Mouse (Mus musculus) kidney, postnatal 4 days (tissue): Measurements from ENCODE around the gene Slc1a2.

Source experiments
- DNase-seq, 2 experiments: peaks; one replicate each; pipeline ENCODE4 v3.0.0; 2021; ENCODE audit warnings: mixed read lengths in 2 of 2

Slc1a2 gene

DNA sequence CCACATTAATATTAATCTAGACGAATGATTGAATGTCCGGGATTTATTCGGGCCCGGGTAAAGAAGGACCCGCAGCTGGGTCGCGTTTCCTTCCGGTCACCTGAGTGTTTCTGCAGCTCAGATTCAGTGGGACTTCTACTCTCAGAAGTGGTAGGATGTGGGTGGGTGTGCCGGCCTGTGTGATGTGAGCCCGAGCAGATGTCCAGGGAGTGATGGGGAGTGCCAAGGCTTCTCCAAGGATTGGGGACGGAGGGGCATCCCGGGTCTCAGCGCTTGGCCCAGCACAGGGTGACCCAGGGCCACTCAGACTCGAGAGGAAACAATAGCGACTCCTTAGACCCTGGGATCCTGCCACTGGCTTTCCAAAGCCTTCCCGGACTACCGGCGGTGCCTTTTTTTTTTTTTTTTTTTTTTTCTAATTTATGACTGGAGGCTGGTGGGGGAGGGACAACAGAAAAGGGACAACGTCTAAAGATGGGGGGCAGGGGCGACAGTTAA is at the start of gene Slc1a2:
Gene Slc1a2, plus strand, starts transcription at position 497 of the 498 bp plus-strand sequence.
- peak; percentile 17 to 38 for DNase-seq

DNA sequence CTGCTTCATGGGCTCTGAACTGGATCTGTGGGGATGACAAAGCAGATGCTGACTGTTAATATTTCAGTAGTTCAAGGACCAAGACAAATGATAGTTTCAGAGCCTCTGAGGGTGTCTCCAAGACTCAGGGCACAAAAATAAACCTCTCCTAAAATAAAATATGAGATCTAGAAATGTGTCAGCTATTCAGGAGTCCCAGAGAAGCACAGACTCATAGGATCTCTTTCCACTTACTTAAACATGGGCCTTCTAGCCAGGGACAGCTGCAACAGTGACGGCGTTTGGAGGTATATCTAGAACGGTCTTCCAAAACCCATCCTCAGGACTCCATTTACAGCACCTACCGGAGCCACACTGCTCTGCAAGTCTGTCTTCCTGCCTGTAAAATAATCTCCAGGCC is 48.0 kb upstream of the Slc1a2 start:
- DNase-seq = no peak

DNA sequence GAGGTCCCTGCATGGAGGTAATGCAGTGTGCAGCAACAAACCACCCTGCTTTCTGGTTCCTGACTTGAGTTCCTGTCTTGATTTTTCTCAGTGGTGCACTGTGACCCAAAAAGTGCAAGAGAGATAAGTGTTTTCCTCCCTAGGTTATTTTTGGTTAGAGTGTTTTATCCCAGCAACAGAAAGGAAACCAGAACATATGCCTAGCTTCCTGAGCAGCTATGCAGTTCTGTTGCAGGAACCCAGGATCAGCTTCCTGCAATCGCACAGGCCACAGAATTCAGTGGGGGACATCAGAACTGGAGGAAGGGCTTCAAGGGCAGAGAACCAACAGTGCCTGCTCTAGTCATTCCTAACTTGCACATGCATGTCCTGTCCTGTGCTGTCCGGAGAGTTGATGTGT is 41.8 kb upstream of the Slc1a2 start:
- DNase-seq = no peak

DNA sequence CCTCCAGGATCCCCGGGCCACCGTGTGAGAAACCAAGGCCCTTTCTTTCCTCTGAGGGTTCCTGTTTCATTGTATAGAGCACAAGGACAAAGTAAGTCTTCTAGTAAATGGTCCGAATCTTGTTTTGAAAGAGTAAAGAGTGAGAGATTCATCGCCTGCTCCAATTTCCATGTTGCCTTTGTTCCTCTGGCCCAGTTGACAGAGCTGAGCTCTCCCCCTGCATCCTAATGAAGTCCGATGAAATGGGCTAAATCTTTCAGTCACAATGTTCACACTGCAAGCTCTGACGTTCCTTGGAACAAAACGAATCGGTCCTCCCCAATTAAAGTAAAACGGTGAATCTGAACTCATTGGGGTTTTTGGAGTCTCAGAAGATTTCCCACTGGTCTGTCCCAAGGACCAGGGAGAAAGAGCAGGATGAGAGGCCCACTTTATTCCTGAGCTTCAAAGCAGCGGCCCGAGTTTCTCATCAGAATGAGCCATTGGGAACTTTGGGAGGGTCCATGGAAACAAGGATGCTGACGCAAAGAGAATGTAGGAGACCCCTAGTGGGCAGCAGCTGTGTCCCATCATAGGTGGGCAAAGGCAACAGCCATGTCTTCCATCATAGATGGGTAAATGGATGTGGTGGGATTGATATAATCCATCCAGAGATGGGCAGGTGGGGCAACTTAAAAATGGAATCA is 37.6 kb upstream of the Slc1a2 start:
- DNase-seq = no peak

DNA sequence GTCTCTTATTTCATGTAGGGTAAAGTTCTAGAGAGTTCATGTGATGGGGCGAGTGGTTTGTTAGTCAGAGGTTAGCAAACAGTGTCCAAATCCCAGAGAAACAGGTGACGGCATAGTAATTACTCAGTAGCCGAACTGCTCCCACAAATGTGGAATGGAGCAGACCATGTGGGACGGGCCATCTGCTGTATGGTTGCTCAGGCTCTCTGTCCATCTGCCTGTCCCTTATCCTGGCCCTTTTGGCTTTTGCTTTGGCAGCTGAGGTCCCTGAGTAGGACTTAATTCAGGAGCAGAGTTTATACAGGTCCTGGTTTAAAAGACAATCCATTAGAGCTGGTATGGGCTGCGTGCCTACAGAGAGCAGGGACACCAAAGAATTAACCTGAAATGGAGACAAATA is 36.3 kb upstream of the Slc1a2 start:
- DNase-seq = no peak

DNA sequence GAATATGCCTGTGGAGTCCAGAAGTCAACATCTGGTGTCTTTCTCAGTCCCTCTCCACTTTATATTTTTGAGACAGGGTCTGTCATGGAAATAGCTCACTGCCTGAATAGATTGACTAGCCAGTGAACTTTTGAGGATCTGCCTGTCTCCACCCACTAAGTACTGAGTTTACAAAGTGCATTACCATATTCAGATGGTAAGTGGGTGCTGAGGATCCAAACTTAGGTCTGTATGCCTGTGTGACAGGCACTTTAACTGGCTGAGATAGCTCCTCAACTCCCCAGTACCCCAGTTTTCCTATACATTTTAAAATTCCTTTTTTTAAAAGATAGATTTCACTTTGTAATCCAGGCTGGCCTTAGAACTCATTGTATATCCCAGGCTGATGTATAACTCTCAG is 35.5 kb upstream of the Slc1a2 start:
- no peak for DNase-seq

DNA sequence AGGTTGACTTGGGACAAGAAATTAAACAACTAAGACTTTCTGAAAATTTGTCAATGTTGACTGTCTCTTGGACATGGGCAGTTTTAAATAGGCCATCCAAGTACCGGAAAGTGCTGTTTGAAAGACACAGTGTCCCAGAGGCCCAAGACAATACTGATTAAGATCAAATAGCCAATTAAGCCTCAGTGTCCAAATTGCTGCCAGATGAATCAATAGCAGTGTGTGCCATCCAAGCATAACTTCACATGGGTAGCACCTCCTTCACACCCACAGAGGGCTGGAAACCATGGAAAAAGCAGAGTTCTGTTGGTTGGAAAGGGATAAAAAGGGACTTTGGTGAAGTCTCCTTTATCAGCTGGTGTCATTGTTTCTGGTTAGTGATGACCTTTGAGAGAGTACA is 33.9 kb upstream of the Slc1a2 start:
- DNase-seq = no peak

DNA sequence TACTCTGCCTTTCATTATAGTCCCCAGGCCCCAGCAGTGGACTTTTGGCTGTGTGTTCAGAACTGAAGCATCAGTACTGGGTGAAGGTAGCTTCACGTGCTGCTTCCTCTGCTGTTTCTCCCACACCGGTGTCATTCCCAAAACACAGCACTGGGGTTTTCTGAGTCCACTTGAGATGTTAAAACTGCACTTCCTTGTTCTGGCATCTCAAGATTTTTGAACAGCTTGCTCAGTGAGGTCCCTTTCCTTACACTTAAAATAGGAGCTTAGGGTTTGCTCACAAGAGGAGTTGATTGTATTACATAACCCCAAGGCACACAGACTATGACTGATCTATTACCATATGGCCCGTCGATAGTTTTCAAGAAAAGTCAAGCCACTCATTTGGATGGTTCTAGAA is 26.1 kb upstream of the Slc1a2 start:
- DNase-seq = no peak

DNA sequence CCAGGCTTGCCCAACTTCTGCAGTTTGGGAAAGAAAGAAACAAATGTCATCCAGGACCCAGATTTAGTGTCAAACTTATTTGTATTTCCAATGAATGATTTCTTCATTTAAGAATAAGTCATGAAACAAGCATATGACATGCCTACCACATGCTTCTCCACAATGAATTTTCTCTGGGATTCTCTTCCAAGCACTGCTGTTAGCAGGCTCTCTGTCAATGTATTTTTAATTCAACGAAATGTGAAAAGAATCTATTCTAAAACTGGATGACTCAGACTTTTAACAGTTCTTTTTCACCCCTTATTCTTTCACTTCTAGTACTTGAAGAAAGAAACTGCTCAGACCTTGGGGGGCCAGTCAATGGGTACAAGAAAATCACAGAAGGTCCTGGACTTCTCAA is 24.4 kb upstream of the Slc1a2 start:
- DNase-seq = no peak

DNA sequence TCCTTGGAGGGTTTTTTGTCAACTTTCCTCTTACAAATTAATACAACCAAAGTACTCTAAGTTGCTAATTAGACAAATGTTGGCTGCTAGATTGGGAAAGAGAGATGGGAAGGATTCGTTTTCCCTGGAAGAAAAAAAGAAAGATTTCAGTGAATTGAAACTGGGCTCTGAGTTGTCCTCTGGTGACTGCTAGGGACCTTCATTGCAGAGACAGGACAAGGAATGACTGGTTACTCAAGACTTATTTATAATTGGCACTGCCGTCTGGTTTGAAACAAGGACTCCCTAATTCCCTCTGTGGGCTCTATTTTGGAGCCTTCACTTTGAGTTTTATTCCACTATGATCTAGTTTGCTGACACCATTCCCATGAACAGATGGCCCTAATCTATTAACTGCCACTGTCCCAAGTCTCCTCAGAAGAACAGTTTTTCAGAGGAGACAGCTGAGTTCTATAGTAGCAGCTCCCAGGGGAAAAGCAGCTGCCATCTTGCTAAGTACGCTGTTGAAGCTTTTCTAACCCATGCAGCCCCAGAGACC is 22.9 kb upstream of the Slc1a2 start:
- no peak for DNase-seq

DNA sequence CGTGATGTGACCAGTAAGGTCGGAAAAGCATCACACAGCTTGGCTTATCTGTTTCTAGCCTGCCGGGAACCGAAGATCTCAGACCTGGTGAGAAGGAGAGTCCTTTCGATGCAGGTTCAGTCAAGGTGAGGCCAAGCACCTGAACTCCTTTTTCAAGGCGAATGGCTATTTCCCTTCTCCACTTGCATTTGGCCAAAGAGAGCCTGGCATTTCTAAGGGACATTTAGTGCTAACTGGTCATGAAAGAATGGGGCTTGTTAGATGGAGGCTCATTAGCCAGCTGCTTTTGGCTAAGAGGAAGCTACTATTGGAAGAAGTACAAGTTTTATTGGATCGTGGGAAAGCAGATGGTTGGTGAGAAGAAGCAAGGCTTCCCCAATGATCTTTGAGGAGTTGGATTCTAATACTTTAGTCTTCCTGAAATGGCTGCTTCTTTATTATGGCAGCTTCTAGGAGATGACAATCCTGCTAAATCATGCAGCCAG is 22.3 kb upstream of the Slc1a2 start:
- DNase-seq = no peak

DNA sequence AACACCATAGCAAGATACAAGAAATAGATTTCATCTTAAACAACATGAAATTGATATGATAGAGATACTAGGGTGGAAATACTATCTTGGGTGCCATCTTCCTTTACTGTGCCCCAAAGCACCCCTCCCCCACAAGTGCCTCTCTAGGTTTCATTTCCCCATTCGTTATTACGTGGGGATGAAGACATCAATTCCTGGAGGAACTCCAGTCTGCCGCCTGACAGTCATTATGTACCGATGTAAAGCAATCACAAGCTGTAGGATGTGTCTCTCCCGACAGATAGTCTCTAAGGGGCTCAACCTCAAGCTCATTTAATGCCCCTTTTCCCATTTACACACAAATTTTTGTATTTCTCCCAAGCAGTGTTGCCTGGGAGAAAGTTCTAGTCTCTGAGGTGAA is 20.3 kb upstream of the Slc1a2 start:
- DNase-seq = no peak

DNA sequence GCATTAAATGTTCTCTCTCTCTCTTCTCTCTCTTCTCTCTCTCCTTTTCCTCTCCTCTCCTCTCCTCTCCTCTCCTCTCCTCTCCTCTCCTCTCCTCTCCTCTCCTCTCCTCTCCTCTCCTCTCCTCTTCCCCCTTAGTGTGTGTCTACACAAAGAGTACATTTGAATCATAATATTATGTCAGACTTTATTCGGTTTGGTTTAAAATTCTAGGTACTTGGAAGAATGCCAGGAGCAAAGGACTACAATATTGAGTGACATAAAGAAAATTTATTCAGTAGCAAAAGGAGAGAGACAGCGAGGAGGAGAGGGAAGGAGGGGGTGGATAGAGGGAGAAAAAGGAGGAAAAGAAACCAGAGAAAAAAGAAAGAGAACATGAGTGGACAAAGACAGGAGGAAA is 19.8 kb upstream of the Slc1a2 start:
- no peak for DNase-seq

DNA sequence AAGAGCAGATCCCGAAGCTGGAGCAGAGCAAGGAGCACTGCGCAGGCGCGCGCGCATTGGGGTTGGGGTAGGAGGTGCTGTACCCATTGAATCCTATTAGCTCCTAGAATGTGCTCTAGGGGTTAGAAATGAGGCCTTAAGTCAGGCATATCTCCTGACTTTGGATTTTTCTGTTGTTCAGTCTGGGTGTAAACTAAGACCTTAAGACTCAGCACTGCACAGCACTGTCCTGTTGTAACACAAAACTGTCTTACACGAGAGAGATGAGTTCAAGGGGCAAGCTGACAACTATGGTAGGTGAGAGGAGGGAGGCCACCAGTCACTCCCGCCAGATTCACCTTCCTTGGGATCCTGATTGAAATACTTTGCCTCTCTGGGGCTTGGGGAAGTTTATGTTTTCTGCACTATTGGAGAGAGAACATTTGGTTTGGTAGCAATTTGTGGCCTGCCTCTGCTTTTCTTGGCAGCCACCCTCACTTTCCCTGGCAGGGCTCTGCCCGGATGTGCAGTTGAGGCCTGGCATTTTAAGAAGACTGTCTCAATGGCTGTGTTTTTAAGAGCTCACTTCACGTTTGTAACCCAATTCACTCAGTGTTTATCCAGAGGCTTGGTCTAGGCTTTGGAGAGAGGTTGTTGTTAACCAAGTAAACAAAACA is 9.5 kb upstream of the Slc1a2 start:
- no peak for DNase-seq

DNA sequence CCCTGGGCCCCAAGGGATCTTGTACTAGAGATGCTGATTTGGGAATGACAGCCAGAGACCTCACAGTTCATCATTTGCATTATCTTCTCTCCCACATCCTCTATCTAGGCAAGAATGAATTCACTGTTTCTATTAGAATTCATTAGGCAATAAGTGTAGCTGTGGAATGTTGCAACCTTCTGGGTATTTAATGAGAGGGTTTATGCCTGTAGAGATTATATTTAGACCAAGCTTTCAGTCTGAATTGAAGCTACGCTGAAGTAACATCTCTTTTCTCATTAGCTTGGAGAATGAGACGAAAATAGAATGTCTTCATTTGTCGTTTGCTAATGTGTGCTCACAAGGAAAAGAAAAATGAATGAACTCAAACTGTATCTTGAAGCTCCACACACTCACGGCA is 8.1 kb upstream of the Slc1a2 start:
- no peak for DNase-seq

DNA sequence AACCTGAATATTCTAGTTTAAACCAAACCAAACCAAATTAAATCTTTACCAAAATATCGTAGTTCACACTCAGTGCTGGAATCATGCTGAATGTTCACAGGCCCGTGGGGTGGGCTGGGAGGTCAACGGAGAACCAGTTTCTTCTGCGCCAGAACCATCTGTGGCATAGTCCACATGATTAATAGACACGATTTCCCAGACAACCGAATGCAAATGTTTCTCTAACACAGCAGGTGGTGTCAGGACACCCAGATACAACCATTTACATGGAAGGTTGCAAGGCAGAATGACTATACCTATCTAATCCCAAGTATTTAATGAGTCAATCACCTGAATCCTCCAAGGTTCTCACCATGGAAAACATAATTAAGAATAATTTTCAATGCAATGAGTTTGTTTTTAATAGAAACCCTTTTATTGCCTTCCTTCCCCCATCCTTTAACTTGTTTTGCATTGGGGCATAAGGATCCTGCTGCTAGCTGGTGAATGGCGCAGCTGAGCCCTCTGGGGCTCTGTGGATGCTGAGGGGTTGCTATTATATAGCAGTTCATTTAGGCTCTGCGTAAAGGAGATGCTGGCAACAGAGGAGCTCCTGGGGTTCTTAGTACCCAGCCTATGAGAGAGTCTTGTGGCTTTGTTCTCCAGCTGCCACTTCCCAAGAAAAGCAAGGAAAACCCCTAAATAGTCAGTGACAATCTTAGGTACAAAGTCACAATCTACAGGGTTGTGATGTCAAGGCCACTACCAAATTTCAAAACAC is 2.3 kb upstream of the Slc1a2 start:
- DNase-seq = no peak

DNA sequence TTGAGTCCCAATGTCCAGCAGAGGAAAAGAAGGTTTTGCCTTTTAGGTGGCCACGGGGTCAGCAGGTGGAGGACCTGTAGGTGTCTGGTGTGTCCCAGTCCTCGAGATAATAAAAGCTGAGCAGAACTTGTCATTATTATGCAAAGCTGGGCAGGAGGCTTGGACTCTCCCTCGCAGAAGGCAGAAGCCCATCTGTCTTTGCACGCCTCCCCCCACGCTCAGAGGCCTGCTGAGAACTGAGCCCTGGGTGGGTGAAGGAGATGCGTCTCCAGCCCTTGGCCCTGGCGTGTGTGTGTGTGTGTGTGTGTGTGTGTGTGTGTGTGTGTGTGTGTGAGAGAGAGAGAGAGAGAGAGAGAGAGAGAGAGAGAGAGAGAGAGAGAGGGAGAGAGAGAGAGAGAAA is 733 bp upstream of the Slc1a2 start:
- no peak for DNase-seq

DNA sequence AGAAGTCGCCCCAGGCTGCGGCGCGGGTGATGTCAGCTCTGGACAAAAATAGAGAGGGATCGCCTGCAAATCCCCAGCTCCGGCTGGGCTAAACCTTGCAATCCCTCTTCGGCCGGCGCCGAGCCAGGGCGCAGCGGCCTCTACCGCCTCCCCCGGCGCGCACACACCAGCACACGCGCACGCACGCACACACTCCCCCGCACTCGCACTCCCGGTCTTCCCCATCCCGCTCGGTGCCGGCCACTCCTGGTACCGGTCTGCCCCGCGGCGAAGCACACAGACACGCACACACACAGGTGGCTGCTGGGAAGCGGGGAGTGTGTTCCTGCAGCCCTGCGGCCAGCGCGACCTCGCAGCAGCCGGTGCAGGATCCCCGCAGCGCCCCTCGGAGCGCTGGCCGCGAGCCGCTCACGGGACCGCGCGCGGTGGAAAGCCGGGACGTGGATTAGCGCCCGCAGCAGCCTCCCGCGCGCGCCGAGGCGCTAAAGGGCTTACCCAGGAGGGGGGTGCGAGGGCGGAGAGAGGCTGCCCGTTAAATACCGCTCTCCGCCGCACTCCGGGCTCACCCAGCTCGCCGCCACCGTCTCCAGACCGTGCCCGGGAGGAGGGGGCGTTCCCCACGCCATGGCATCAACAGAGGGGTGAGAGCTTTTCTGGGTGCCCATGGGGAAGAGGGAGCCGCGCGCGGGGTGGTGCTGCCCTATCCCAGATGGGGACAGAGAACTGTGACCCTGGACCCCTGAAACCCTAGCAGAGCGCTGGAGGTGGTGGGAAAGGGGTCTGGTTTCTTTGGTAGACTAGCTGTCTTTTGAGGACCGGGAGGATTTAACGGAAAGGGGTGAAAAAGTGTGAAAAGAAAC is 432 bp downstream of the Slc1a2 start:
- peak; percentile 64 to 76 for DNase-seq

DNA sequence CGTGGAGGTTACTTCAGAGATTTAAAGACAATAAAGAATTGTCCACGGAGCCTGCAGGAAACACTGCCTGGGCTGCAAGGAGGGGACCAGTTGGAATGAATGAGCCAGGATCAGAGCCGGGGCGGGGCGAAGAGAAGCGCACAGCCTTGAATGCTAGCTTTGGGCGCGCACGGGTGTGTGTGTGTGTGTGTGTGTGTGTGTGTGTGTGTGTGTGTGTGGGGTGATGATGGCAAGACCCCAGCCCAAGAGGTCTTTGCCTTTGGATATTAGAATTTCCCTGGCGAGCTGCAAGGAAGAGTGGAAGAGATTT is 1.0 kb downstream of the Slc1a2 start:
- peak; percentile 38 to 47 for DNase-seq

DNA sequence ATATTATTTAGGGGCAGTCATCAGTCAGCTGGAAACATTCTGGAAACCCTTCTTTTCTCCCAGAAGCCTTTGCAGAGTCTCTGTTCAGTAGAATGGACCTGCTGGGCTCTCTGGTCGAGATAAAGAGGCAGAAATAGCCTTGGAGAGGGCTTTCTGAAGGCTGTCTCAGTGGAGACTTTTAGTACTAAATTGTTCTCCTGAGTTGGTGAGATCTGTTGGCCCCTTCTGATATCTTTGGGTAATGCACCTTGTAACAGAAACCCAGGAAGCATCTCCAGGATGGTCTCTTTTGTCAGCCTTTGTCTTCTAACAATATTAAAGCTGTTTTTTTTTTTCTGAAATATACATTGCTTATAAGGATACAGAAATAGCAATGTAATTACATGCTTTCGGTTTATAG is 2.6 kb downstream of the Slc1a2 start:
- no peak for DNase-seq

DNA sequence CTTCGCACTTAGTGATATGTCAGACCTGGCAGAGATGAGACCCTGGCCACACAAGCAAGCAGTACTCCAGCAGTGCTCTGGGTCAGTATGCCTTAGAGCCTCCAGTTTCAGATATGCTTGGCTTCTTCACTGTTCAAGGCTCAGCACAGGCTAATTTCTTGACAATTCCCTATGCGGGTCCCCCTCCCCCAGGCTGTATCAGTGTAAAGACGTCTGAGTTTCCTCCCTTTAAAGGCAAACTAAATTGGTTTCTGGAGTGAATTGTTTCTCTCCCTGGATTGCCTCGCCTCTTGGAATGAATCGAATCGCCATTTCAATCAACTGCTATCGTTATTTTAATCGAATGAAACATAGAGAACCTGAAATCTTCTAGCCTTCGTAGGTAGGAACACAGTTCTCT is 4.5 kb downstream of the Slc1a2 start:
- DNase-seq = no peak

DNA sequence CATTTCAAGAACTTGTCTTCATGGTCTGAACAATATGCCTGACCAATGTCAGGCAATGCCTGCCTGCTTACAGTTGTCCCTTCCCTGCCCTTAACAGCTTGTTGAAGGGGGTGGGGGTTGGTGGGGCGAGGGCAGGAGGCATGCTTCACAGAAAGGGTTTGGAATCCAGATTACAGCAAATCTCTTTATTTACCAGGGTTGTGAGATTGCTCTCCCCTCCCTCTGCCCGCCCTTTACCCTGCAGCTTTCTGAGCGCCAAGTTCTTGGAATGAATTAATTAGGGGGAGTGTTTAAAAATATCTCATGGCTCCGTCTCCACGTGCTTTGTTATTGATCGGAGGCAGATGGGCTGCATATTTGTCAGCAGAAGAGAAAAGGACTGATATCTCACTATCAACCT is 4.9 kb downstream of the Slc1a2 start:
- no peak for DNase-seq

DNA sequence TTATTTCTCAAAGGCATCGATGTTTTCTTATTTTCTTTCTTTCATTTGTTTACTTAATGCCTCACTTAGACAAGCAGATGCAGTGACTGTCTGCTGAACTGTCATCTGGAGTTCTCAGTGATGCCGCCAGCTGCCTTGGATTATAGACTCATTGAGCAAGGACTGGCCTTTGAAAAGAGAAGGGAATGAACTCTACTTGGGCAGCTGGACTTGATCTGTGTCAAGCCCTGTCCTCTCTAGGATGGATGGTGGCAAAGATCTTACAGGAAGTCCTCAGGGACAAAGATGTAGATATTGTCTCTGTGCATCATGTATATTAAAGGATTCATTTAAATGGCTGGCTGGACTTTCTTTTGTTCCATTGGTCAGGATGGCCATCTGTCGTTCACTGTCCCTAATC is 5.4 kb downstream of the Slc1a2 start:
- no peak for DNase-seq
